Mouse (Mus musculus) CH12.LX (cell line): Measurements from ENCODE around the gene Map2k5. TPM values are rescaled to one million over a fixed set of nuclear protein-coding genes. Genes with fewer than 3 reads are reported as not detected.

Experiments used
- DNase-seq: peaks from one replicate; pipeline ENCODE4 v3.0.0-alpha.2; 2013; ENCODE audit errors: extremely low read depth
- H3K27ac ChIP-seq: 2 replicates; pipeline ENCODE4 v1.5.1; 2012; ENCODE audit warnings: low read depth, mild to moderate bottlenecking, control low read depth, moderate library complexity; ENCODE audit not compliant: insufficient read depth
- H3K27me3 ChIP-seq: replicated peaks from 2 replicates; pipeline ENCODE3; 2012; ENCODE audit warnings: inconsistent platforms
- H3K36me3 ChIP-seq, 2 experiments: replicated peaks in 1 of 2; 2 replicates each; pipeline versions ENCODE3 to v1.6.1; 2012; ENCODE audit warnings: inconsistent platforms in 1 of 2, low read length in 1 of 2, mild to moderate bottlenecking in 1 of 2, mixed read lengths in 1 of 2, moderate library complexity in 1 of 2; ENCODE audit not compliant: control insufficient read depth in 1 of 2, insufficient read depth in 1 of 2
- H3K4me1 ChIP-seq, 2 experiments: 2 replicates each; pipeline ENCODE4 v1.6.1; 2012; ENCODE audit warnings: inconsistent platforms in 1 of 2, moderate library complexity in 1 of 2; ENCODE audit not compliant: insufficient read depth in 2 of 2, control insufficient read depth in 1 of 2
- H3K4me2 ChIP-seq: 2 replicates; pipeline ENCODE4 v1.6.1; 2012; ENCODE audit warnings: low read depth, mild to moderate bottlenecking, control low read depth; ENCODE audit not compliant: poor library complexity, insufficient read depth, severe bottlenecking
- H3K4me3 ChIP-seq, 3 experiments: fragments of 150-350 bp in 1 of 3; sonication (generic) in 1 of 3; replicated peaks in 1 of 3; 2 replicates each; pipeline versions ENCODE3 to v1.5.1; 2011 to 2012; ENCODE audit warnings: low read depth in 2 of 3, low read length in 2 of 3, mild to moderate bottlenecking in 2 of 3, moderate library complexity in 2 of 3, control low read depth in 1 of 3, improper control_type of control experiment in 1 of 3, inconsistent platforms in 1 of 3, mixed read lengths in 1 of 3; ENCODE audit not compliant: poor library complexity in 1 of 3
- H3K79me2 ChIP-seq: replicated peaks from 2 replicates; pipeline ENCODE4 v1.6.1; 2012; ENCODE audit warnings: mild to moderate bottlenecking, moderate library complexity; ENCODE audit not compliant: control insufficient read depth, poor library complexity, insufficient read depth, severe bottlenecking; ENCODE audit errors: extremely low read depth
- H3K9ac ChIP-seq: 2 replicates; pipeline ENCODE4 v1.6.1; 2012; ENCODE audit warnings: low read depth, mild to moderate bottlenecking, control low read depth, moderate library complexity; ENCODE audit not compliant: insufficient read depth
- H3K9me3 ChIP-seq: replicated peaks from 2 replicates; pipeline ENCODE3; 2012; ENCODE audit warnings: low read length, inconsistent platforms, mixed read lengths
- BHLHE40 ChIP-seq: IDR thresholded peaks from 2 replicates; pipeline ENCODE4 v1.6.1; 2011; ENCODE audit warnings: mild to moderate bottlenecking, low read depth, low read length, improper control_type of control experiment
- CHD2 ChIP-seq: IDR thresholded peaks from 2 replicates; pipeline ENCODE4 v1.6.1; 2011; ENCODE audit warnings: low read length, improper control_type of control experiment
- CTCF ChIP-seq, 2 experiments: IDR thresholded peaks in 1 of 2; conservative IDR thresholded peaks in 1 of 2; 2 replicates each; pipeline ENCODE4 v1.5.1; 2011 to 2012; ENCODE audit warnings: low read depth in 2 of 2, low read length in 2 of 2, improper control_type of control experiment in 1 of 2, inconsistent platforms in 1 of 2, mild to moderate bottlenecking in 1 of 2, moderate library complexity in 1 of 2
- E2F4 ChIP-seq: IDR thresholded peaks from 2 replicates; pipeline ENCODE4 v1.6.1; 2011; ENCODE audit warnings: low read depth, low read length, improper control_type of control experiment; ENCODE audit not compliant: insufficient replicate concordance
- EP300 ChIP-seq: IDR thresholded peaks from 2 replicates; pipeline ENCODE4 v1.6.1; 2011; ENCODE audit warnings: low read length, improper control_type of control experiment
- ETS1 ChIP-seq: conservative IDR thresholded peaks from 2 replicates; pipeline ENCODE4 v1.6.1; 2012; ENCODE audit warnings: low read depth, mild to moderate bottlenecking, inconsistent platforms, low read length, improper control_type of control experiment, moderate library complexity
- HCFC1 ChIP-seq: IDR thresholded peaks from 2 replicates; pipeline ENCODE4 v1.6.1; 2012; ENCODE audit warnings: low read depth, mild to moderate bottlenecking, inconsistent platforms, low read length, improper control_type of control experiment
- IRF4 ChIP-seq: IDR thresholded peaks from 2 replicates; pipeline ENCODE4 v1.6.1; 2014; ENCODE audit warnings: low read depth, mild to moderate bottlenecking, inconsistent platforms, low read length, improper control_type of control experiment
- JUND ChIP-seq: conservative IDR thresholded peaks from 2 replicates; pipeline ENCODE4 v1.6.1; 2011; ENCODE audit warnings: low read depth, low read length, improper control_type of control experiment
- KAT2A ChIP-seq: IDR thresholded peaks from 2 replicates; pipeline ENCODE4 v1.6.1; 2012; ENCODE audit warnings: low read length, improper control_type of control experiment, inconsistent platforms; ENCODE audit not compliant: insufficient replicate concordance
- MAFK ChIP-seq: IDR thresholded peaks from 2 replicates; pipeline ENCODE4 v1.6.1; 2011; ENCODE audit warnings: low read length, improper control_type of control experiment; ENCODE audit not compliant: insufficient replicate concordance
- MAX ChIP-seq: IDR thresholded peaks from 2 replicates; pipeline ENCODE4 v1.6.1; 2011; ENCODE audit warnings: low read length, improper control_type of control experiment
- MAZ ChIP-seq: IDR thresholded peaks from 2 replicates; pipeline ENCODE4 v1.6.1; 2012; ENCODE audit warnings: low read depth, mild to moderate bottlenecking, inconsistent platforms, low read length, improper control_type of control experiment, moderate library complexity
- MYC ChIP-seq: IDR thresholded peaks from 2 replicates; pipeline ENCODE4 v1.6.1; 2011; ENCODE audit warnings: low read depth, mild to moderate bottlenecking, improper control_type of control experiment, low read length
- NELFE ChIP-seq: IDR thresholded peaks from 2 replicates; pipeline ENCODE4 v1.6.1; 2011; ENCODE audit warnings: low read depth, low read length, improper control_type of control experiment
- NRF1 ChIP-seq: IDR thresholded peaks from 2 replicates; pipeline ENCODE4 v1.6.1; 2014; ENCODE audit warnings: low read depth, mild to moderate bottlenecking, inconsistent platforms, low read length, improper control_type of control experiment, moderate library complexity
- PAX5 ChIP-seq: IDR thresholded peaks from 2 replicates; pipeline ENCODE4 v1.6.1; 2012; ENCODE audit warnings: low read length, inconsistent platforms, mixed read lengths
- POLR2A ChIP-seq: IDR thresholded peaks from 2 replicates; pipeline ENCODE4 v1.6.1; 2011; ENCODE audit warnings: low read depth, mild to moderate bottlenecking, improper control_type of control experiment, low read length
- RAD21 ChIP-seq: IDR thresholded peaks from 2 replicates; pipeline ENCODE4 v1.6.1; 2011; ENCODE audit warnings: low read depth, mild to moderate bottlenecking, low read length, improper control_type of control experiment, moderate library complexity
- RCOR1 ChIP-seq: conservative IDR thresholded peaks from 2 replicates; pipeline ENCODE4 v1.6.1; 2012; ENCODE audit warnings: low read depth, mild to moderate bottlenecking, inconsistent platforms, low read length, improper control_type of control experiment
- SIN3A ChIP-seq: IDR thresholded peaks from 2 replicates; pipeline ENCODE4 v1.6.1; 2012; ENCODE audit warnings: low read length, improper control_type of control experiment, inconsistent platforms
- SMC3 ChIP-seq: IDR thresholded peaks from 2 replicates; pipeline ENCODE4 v1.6.1; 2011; ENCODE audit warnings: low read depth, low read length, improper control_type of control experiment
- TBP ChIP-seq: conservative IDR thresholded peaks from 2 replicates; pipeline ENCODE4 v1.6.1; 2011; ENCODE audit warnings: low read depth, low read length, improper control_type of control experiment
- TCF12 ChIP-seq: IDR thresholded peaks from 2 replicates; pipeline ENCODE4 v1.6.1; 2014; ENCODE audit warnings: low read depth, mild to moderate bottlenecking, inconsistent platforms, low read length, improper control_type of control experiment
- UBTF ChIP-seq: IDR thresholded peaks from 2 replicates; pipeline ENCODE4 v1.6.1; 2012; ENCODE audit warnings: low read depth, mild to moderate bottlenecking, inconsistent platforms, low read length, improper control_type of control experiment, moderate library complexity
- USF2 ChIP-seq: conservative IDR thresholded peaks from 2 replicates; pipeline ENCODE4 v1.6.1; 2011; ENCODE audit warnings: low read depth, low read length, improper control_type of control experiment
- ZKSCAN1 ChIP-seq: IDR thresholded peaks from 2 replicates; pipeline ENCODE4 v1.6.1; 2012; ENCODE audit warnings: low read depth, inconsistent platforms, low read length, improper control_type of control experiment, borderline replicate concordance
- ZMIZ1 ChIP-seq: IDR thresholded peaks from 2 replicates; pipeline ENCODE4 v1.6.1; 2012; ENCODE audit warnings: low read depth, mild to moderate bottlenecking, inconsistent platforms, low read length, improper control_type of control experiment
- ZNF384 ChIP-seq: IDR thresholded peaks from 2 replicates; pipeline ENCODE4 v1.6.1; 2012; ENCODE audit warnings: low read depth, low read length, improper control_type of control experiment, inconsistent platforms
- dilution Hi-C: fragments of 300-500 bp; cut with MboI; formaldehyde crosslinking; loops from 2 replicates; pipeline ENCODE4 v1.14.3; 2020; ENCODE audit warnings: low sequenced_read_pairs; ENCODE audit not compliant: extremely low pct_unique_long_range_greater_than_20kb, extremely low pct_ligation_motif_present
- in situ Hi-C: fragments of 300-500 bp; cut with MboI; formaldehyde crosslinking; loops from 3 replicates; pipeline ENCODE4 v1.14.3; 2019; ENCODE audit warnings: low sequenced_read_pairs, low pct_ligation_motif_present, low pct_unique_long_range_greater_than_20kb, mixed read lengths
- polyA plus RNA-seq: library from polyadenylated mRNA; unstranded; fragments of >175 nt; gene quantifications from 2 replicates; pipeline ENCODE4 v1.2.1, GENCODE M21; 2012; ENCODE audit warnings: low read depth; ENCODE audit not compliant: insufficient read length
- total RNA-seq, 2 experiments: library from RNA; depleted of rRNA; stranded (reverse); fragments of 300-350 nt in 1 of 2; fragments of >200 nt in 1 of 2; gene quantifications; 2 replicates each; pipeline ENCODE4 v1.2.3; 2012 to 2014

Gene Map2k5
- total and polyA plus RNA-seq, 3 experiments: 10.8 to 22.6 (median 11.2) TPM

- Histone ChIP-seq H3K9ac (peak overlapping the region; percentile 53), H3K4me3 (peak overlapping the region; percentile 66 to 90 (median 73)), H3K36me3 (peaks cover 0 to 3% of the 10 kb centered on the region in 2 experiments), H3K4me2 (peak overlapping the region; percentile 17; the same call in 1 of the 2 replicates), H3K27ac (peak overlapping the region; percentile 42), H3K4me1 (peaks cover 2 to 22% of the 10 kb centered on the region in 2 experiments; a peak in 2 of 4 replicates), H3K79me2 (no peaks in the 10 kb centered on the region; the same call in none of the 2 replicates), H3K9me3 (no peaks in the 10 kb centered on the region), H3K27me3 (no peaks in the 10 kb centered on the region)
- no peak for TF ChIP-seq PAX5
- no peak; the same call in 1 of the 2 replicates for TF ChIP-seq ZMIZ1
- TF ChIP-seq HCFC1: no peak
- TF ChIP-seq BHLHE40: no peak
- TF ChIP-seq SIN3A: no peak
- no peak for TF ChIP-seq ETS1
- no peak for TF ChIP-seq KAT2A
- TF ChIP-seq NELFE: no peak
- TF ChIP-seq EP300: no peak
- TF ChIP-seq RCOR1: no peak
- no peak for TF ChIP-seq RAD21
- TF ChIP-seq CTCF (conservative IDR thresholded peaks at IDR 0.05 in 1 of 2, IDR thresholded peaks at IDR 0.05 in 1 of 2; ENCODE audit: low read depth in 2 of 2, low read length in 2 of 2): no peak
- no peak for TF ChIP-seq MAFK
- TF ChIP-seq MYC: no peak
- no peak for TF ChIP-seq UBTF
- TF ChIP-seq E2F4: no peak
- TF ChIP-seq USF2: no peak
- no peak for TF ChIP-seq TBP
- TF ChIP-seq ZKSCAN1: no peak
- in situ Hi-C loops (loop anchor here (25.0 kb wide), 1 partner anchor 587 kb away; the partner anchor contains the start of gene Fem1b), dilution Hi-C loops (no loop called here)
- DNase-seq: no peak
Observed at GRCm38 (mm10) chr9:63399463-63399815, 21.7 kb upstream of the Map2k5 start.

GRCm38 (mm10) chr9:63398611-63399462, 21.1 kb upstream of the Map2k5 start, which contains the start of gene 2300009A05Rik:
TSS of gene 2300009A05Rik (minus strand) at chr9:63399246.
- peak within 1 kb of the TSS; percentile 66 to 90 (median 77) for H3K4me3 ChIP-seq
- peak within 1 kb of the TSS; percentile 53 for H3K9ac ChIP-seq
- DNase-seq: peak; percentile 93
- dilution Hi-C loops: no loop called here
- peaks cover 2 to 22% of the 10 kb centered on the region in 2 experiments; a peak in 2 of 4 replicates for H3K4me1 ChIP-seq
- H3K4me2 ChIP-seq: peak within 1 kb of the TSS; percentile 17; the same call in 1 of the 2 replicates
- peaks cover 0 to 3% of the 10 kb centered on the region in 2 experiments for H3K36me3 ChIP-seq
- no peaks in the 10 kb centered on the region; the same call in none of the 2 replicates for H3K79me2 ChIP-seq
- in situ Hi-C loops: loop anchor here (25.0 kb wide), 1 partner anchor 587 kb away; the partner anchor contains the start of gene Fem1b
- no peaks in the 10 kb centered on the region for H3K27me3 ChIP-seq
- H3K9me3 ChIP-seq: no peaks in the 10 kb centered on the region
- peak within 1 kb of the TSS; percentile 56 for H3K27ac ChIP-seq
- TF ChIP-seq MAFK: peak; percentile 86; the same call in 1 of the 2 replicates
- TF ChIP-seq CHD2: no peak
- TF ChIP-seq ZNF384: 0 out of 2 replicates have a peak, but pooled peaks have one; percentile 11
- peak; percentile 81 for TF ChIP-seq TCF12
- peak; percentile 85 for TF ChIP-seq POLR2A
- TF ChIP-seq ZKSCAN1: no peak
- no peak for TF ChIP-seq E2F4
- TF ChIP-seq NELFE: peak; percentile 95
- TF ChIP-seq ETS1: no peak
- peak; percentile 66; the same call in 1 of the 2 replicates for TF ChIP-seq SIN3A
- TF ChIP-seq CTCF (conservative IDR thresholded peaks at IDR 0.05 in 1 of 2, IDR thresholded peaks at IDR 0.05 in 1 of 2; ENCODE audit: low read depth in 2 of 2, low read length in 2 of 2): peak in 1 of 2 experiments; percentile 36; a peak in 2 of 4 replicates
- peak; percentile 57; the same call in 1 of the 2 replicates for TF ChIP-seq KAT2A
- peak; percentile 73; the same call in 1 of the 2 replicates for TF ChIP-seq MAX
- peak; percentile 43; the same call in 1 of the 2 replicates for TF ChIP-seq IRF4
- TF ChIP-seq EP300: no peak
- no peak; the same call in 1 of the 2 replicates for TF ChIP-seq SMC3
- TF ChIP-seq NRF1: peak; percentile 96
- TF ChIP-seq JUND: no peak
- peak; percentile 89; the same call in 1 of the 2 replicates for TF ChIP-seq ZMIZ1
- peak; percentile 92; the same call in 1 of the 2 replicates for TF ChIP-seq MAZ
